Mouse (Mus musculus): ENCODE data around the gene Gm20696.

Gm20696 gene

DNA sequence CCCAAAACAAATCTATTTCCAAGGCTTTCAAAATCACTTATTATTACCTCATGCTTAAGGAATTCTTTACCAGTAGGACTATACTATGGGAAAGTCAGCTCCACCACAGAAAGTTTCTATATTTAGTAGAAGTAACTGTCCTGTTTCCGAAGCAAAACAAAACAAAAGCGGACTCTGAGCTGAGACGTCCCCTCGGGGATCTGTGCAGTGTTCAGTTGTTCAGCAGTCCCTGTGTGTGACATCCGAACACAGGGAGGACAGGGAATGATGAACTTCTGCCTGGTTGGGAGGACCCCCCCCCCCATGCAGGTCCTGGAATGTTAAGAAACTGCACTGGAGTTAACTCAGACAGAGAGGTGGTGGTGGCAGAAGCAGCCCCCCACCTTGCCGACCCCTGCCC lies 154.7 kb downstream of the Gm20696 start:
- DNase-seq = no peak

- peak; percentile 86 to 88 for DNase-seq
Observed at GRCm38 (mm10) chr6:99509189-99509592, 157.4 kb downstream of the Gm20696 start.

DNA sequence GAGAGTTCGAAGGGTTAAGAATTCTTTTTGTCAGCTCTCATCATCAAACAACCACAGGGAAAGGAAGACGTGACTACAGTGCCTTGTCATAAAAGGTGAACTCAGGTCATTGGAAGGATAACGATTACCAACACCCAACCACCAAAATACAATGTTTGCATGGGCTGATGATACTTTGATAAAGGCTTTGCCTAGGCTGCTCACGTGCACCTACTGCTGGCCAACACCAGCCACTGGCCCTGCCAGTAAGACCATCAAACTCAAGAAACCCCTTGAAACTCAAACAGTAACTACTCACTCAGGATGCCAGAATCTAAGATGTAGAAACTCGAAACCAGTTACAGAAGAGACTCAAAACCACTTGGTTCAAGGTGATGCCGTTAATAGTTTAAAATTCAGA lies 159.8 kb downstream of the Gm20696 start:
- DNase-seq = no peak

GRCm38 (mm10) chr6:99503741-99504140 lies 162.9 kb downstream of the Gm20696 start:
- no peak for DNase-seq

DNA sequence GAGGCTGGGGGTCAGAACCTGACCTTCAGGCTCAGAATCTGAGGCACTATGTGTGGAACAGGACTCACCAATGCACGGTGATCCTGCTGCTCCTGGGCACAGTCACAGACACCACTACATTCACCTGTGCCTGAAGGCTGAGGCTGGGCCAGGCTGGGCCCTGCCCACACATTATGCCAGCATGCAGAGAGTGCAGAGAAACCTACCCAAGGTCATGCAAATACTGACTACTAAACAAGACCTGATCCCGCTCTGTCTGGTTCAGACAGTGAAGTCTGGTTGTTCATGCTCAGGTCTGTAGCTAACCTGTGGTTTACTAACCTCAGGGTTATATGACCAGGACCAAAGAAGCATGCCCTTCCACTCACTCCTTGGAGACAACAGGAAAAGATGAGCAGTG lies 163.9 kb downstream of the Gm20696 start:
- no peak for DNase-seq

GRCm38 (mm10) chr6:99502314-99502713 lies 164.3 kb downstream of the Gm20696 start:
- DNase-seq = no peak

DNA sequence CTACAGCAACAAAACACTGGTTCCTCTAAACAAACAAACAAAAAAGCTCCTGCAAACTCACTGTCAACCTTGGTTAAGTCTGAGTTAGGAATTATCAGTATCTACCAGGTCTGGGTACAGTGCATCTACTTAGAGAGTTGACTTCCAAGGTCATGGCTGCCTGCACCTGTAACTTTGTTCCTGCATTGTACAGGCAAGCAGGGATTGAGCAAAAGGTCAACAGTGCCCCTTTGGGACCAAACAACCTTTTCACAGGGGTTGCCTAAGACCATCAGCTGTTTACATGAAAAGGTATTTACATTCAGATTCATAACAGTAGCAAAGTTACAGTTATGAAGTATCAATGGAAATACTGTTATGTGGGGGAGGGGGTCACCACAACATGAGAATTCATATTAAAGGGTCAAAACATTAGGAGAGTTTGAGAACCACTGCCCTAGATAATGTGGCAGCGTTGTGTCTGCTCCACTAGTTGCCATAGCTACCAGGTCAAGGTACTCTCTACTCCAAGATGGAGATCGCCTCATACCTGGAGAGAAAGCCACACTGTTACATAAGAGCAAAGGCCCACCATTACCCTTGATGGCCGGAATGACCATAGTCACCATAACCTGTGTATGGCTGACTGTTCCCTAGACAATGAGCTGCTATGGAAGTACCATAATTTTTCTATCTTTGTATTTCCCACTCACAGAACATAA lies 165.9 kb downstream of the Gm20696 start:
- no peak for DNase-seq

- DNase-seq = no peak
Observed at GRCm38 (mm10) chr6:99498082-99498481, 168.5 kb downstream of the Gm20696 start.

DNA sequence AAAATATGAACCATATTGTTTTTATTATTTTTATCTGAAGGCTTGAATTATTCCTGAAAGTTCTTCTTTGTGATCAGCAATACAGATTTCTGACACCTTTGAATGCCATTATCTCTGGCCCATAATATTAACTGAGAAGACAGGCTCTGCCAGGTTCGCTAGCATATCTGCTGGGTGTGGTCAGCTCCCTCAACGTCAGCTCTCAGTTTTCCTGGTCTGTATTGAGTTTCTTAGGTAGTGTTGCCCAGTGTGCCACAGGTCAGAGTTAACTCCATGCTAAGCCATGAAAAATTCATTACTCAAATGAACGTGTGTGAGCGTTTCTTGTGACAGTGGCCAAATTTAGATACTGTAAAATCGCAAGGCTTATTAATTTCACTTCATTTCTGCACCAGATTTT lies 170.5 kb downstream of the Gm20696 start:
- no peak for DNase-seq

- no peak for DNase-seq
Observed at GRCm38 (mm10) chr6:99492937-99493336, 173.7 kb downstream of the Gm20696 start.

- DNase-seq = no peak
Observed at GRCm38 (mm10) chr6:99491979-99492544, 174.5 kb downstream of the Gm20696 start.

DNA sequence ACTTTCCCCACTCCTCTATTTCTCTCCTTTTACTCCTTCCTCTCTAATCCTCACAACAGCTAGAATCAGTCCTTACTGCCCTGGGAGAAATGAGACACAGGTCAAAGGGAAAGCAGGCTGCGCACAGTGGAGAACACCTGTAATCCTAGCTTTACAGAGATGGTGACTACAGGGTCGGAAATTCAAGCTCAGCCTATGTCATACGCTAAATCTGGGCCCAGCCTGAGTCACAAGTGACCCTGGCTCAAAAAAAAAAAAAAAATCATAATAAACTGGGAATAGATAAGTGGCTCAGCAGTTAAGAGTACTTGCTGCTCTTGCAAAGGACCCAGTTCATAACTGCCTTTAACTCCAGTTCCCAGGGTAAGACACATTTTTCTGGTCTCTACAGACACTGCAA lies 175.5 kb downstream of the Gm20696 start:
- DNase-seq = no peak

DNA sequence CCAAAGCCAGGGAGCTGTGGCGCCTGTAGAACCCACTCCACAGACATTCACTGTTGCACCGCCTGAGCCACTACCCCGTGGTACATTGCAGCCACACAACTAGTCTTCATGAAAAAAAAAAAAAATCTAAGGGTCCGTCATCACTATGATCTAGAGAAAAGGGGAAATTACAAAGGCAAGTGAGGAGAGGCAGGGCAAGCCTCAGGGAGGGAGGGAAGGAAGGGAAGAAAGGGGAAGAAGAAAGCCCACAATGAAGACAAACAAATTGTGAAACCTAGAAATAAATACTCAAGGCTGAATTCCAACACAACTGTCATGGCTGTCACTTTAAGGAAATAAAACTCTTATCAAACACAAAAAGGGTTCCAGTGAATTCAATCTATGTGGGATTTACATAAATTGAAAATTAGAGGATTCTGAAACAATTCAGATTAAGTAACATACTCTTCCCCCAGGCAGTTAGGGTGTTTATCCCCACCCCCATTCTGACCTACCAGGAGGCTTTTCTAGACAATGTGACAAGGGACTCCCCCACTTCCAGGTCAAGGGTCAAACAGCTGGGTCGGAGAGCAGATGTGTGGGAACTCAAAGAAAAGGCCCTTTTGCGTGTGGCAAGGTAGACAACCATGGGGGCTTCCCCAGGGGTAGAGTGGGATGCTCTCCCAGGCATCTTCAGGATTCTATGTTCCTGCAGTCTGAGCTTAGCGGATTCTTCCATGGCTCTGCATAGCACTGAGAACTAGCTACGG lies 176.5 kb downstream of the Gm20696 start:
- DNase-seq = no peak

DNA sequence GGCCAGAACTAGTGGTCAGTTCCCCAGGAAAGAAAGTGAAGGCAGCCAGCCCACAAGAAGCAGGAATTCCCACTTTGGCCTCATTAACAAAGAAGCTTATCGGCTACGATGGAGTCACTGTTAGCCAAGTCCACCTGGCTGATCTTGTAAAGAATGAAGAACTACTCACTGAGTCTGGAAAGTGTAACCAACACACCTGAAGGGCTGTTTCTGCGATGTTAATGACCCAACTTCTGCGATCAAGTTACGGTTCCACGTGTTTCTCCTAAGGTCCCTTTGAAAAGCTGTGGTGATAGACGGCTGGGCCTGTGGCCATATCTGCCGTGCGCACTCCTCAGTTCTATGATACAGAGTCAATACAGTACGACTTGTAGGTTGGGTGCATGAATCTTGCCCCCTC lies 177.2 kb downstream of the Gm20696 start:
- no peak for DNase-seq

- DNase-seq = peak; percentile 49 to 58
Observed at GRCm38 (mm10) chr6:99485884-99486640, 180.5 kb downstream of the Gm20696 start.

- peak; percentile 43 to 48 for DNase-seq
Observed at GRCm38 (mm10) chr6:99485217-99485883, 181.2 kb downstream of the Gm20696 start.

GRCm38 (mm10) chr6:99484884-99485216 lies 181.7 kb downstream of the Gm20696 start:
- DNase-seq = no peak

GRCm38 (mm10) chr6:99484197-99484725 lies 182.3 kb downstream of the Gm20696 start:
- no peak for DNase-seq

- no peak for DNase-seq
Observed at GRCm38 (mm10) chr6:99483556-99483955, 183.0 kb downstream of the Gm20696 start.

GRCm38 (mm10) chr6:99481568-99481967 lies 185.0 kb downstream of the Gm20696 start:
- no peak for DNase-seq

DNA sequence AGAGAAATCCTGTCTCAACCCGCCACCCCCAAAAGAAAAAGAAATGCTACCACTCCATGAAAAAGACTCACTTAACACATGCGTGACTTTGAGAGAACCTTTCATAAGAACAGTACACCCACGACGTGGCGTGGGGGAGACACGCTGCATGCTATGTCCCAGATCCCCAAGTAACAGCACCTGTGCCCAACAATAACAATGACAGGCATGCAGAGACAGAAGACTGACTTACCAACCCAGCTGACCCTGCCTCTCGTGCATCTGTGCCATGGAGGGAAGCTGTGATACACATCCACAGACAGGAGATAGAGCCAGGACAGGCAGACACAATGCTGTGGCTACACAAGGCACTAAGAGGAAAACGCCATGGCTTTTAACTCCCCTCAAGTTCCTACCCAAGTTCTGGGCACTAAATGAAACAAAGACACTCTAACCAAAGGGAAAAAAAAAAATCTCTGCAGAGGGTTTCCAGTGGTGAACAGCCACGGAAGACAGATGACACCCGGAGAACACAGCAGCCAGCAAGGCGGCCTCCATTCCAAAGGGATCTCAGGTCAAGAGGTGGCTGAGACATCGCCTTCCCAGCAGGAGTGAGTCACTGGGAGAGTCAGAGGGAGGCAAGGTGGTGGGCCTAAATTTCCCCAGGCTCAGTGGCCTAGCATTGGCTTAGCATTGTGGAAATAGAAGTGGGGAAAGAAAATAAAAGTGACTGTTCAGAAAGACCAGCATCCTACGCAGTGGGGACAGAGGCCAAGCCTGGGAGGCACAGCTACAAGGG lies 187.5 kb downstream of the Gm20696 start:
- no peak for DNase-seq

DNA sequence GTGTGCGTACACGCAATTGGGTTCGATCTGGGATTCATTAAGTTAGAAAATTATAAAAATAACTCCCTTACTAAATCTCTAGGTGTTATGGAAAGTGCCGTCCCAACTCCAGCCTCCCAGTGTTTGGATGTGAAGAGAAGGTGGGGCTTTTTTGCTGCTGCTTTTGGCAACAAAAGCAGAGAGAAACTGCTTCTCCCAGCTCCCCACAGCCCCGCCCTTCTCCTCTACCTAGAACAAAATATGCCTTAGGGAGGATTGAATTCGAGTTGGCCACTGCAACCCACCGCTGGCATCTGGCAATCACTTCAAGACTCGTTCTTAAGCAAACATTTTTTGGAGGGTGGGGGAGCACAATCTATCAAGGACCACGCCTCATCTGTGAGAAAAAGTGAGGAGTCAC lies 191.6 kb downstream of the Gm20696 start:
- no peak for DNase-seq
